Mouse (Mus musculus) gastrocnemius, postnatal 10 days (tissue): Measurements from ENCODE around the gene Stac3. TPM values are rescaled to one million over a fixed set of nuclear protein-coding genes. Genes with fewer than 3 reads are reported as not detected.

Source experiments
- total RNA-seq, 2 experiments: library from RNA; stranded (reverse); gene quantifications; 2 replicates each; pipeline ENCODE4 v1.2.3; 2021

The Stac3 gene
- total RNA-seq, 2 experiments from 2014 or later: 272 to 307 TPM

Other genes starting within 250 kb of the Stac3 start
- gene Kif5a, start 238.3 kb upstream of the Stac3 start, total RNA-seq: 1 to 10 TPM; 1.1 to 1.6 TPM
- 100 to 1,000 TPM; 117 to 120 TPM for gene Dctn2, start 235.3 kb upstream of the Stac3 start, total RNA-seq
- gene Mbd6, start 212.7 kb upstream of the Stac3 start, total RNA-seq: 10 to 100 TPM; 18.7 to 28.9 TPM
- gene Mars, start 189.9 kb upstream of the Stac3 start, total RNA-seq: 10 to 100 TPM; 44.5 to 54.8 TPM
- gene Arhgap9, start 179.7 kb upstream of the Stac3 start, total RNA-seq: 1 to 10 TPM; 1.1 to 2.3 TPM
- 1 to 10 TPM; 3.3 to 6.8 TPM for gene Gli1, start 159.7 kb upstream of the Stac3 start, total RNA-seq
- gene Inhbe, start 147.3 kb upstream of the Stac3 start, total RNA-seq: not detected
- not detected for gene Inhbc, start 131.3 kb upstream of the Stac3 start, total RNA-seq
- gene R3hdm2, start 121.4 kb upstream of the Stac3 start, total RNA-seq: 10 to 100 TPM; 92.6 to 93.1 TPM
- gene Ndufa4l2, start 13.3 kb downstream of the Stac3 start, total RNA-seq: 10 to 100 TPM; 20.5 to 24.2 TPM
- 10 to 100 TPM; 30.5 to 33.4 TPM for gene Shmt2, start 20.8 kb downstream of the Stac3 start, total RNA-seq
- 1 to 10 TPM; 1.6 to 1.9 TPM for gene Nxph4, start 32.9 kb downstream of the Stac3 start, total RNA-seq
- gene Lrp1, start 119.5 kb downstream of the Stac3 start, total RNA-seq: 100 to 1,000 TPM; 105 to 132 TPM
- gene Stat6, start 141.3 kb downstream of the Stac3 start, total RNA-seq: 10 to 100 TPM; 15.8 to 24.4 TPM
- 1 to 10 TPM; 2.8 to 5.3 TPM for gene Nemp1, start 165.2 kb downstream of the Stac3 start, total RNA-seq
- gene Nab2, start 166.9 kb downstream of the Stac3 start, total RNA-seq: 10 to 100 TPM in 1 of 2 experiments, 1 to 10 TPM in 1; 7.0 to 13.2 TPM
- gene Myo1a, start 203.5 kb downstream of the Stac3 start, total RNA-seq: under 1 TPM; 0.21 to 0.54 TPM
- under 1 TPM in 1 of 2 experiments, not detected in 1; 0.38 TPM for gene Tac2, start 222.8 kb downstream of the Stac3 start, total RNA-seq
- 1 to 10 TPM; 5.9 to 6.0 TPM for gene Zbtb39, start 237.9 kb downstream of the Stac3 start, total RNA-seq